Mouse (Mus musculus): ENCODE measurements around the gene Grap2.

Gene Grap2

DNA sequence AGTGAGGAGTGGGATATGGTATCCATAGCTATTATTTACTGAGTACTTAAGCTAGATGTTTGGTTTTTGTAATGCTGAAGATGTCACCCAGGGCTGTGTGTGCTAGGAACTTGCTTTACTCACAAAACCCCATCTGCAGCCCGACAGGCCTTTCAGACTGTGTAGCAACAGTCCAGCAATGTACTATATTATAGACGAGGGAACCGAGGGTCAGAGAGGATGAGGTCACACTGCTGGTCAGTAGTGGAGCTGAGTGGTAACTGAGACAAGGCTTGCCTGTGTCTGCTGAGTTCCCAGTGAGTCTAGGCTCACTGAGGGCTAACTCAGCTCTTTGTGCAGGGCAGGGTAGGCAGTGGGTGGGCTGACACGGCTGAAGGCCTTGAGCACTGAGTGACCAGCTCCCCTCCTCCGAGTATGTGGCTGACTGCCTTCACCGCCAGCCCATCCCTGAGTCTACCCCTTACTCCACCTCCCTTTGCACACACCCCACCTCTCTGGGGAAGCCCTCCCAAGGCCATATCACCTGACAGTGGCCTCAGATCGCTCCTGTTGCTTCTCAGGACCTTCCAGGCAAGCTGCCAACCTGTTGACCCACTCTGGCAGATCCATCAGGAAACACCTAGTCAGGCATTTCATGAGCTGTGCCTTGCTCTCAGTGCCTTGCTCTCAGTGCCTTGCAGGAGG is 108.1 kb downstream of the Grap2 start:
- no peak for DNase-seq (ENCODE audit: low read depth, low spot score)

DNA sequence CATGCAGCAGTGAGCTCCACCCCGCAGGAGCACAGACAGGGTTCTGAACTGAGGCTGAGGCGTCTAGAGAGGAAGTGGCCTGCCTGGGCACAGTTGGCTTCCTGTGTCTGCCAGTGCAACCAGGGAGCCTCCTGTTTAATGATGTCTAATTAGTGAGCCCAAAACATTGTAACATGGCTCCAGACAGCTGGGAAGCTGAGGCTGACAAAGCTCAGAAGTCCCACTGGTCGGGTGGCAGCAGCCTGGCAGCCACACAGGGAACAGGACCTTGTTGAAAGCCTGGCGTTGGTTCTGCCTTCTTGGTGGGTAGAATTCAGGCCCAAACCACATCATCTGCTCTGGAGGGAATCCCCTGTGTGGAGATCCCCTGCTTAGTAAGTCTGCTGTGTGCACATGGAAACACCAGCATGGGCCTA is 109.1 kb downstream of the Grap2 start:
- no peak for DNase-seq (ENCODE audit: low read depth, low spot score)

DNA sequence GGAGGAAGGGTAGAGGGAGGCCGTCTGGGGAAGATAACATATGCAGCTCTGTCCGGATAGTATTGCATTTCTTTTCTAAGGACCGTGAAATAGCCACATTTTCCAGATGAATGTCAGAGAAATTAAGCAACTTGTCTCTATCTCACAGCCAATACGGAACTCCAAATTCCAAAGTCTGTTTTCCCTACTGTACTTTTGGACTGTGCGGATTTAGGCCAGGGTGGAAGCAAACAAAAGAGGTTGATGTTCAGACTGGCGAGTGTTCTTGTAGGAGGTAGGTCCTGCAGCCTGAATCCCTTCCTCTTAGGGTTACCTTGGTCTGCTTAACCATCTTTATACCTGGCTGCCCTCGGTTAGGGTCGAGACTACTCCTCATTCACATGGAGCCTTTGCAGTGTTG is 109.9 kb downstream of the Grap2 start:
- DNase-seq (ENCODE audit: low read depth, low spot score), result no peak

DNA sequence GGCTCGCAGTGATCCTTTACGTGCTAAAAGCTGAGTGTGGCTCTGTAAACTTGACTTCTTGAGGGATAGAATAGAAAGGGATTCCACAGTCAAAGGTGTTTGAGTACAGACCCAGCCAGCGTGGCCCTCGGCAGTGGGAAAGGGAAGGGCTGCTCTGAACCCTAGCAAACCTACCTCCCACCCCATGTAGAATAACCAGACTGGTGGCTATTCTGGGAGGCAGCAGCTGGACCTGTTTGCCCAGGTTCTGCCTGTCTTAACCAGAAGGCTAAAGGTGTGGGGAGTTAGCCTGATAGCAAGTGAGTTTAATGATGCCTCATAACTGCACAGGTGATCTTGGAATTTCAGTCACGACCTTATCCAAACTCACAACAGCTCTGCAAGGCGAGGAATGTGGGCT is 110.8 kb downstream of the Grap2 start:
- no peak for DNase-seq (ENCODE audit: low read depth, low spot score)

DNA sequence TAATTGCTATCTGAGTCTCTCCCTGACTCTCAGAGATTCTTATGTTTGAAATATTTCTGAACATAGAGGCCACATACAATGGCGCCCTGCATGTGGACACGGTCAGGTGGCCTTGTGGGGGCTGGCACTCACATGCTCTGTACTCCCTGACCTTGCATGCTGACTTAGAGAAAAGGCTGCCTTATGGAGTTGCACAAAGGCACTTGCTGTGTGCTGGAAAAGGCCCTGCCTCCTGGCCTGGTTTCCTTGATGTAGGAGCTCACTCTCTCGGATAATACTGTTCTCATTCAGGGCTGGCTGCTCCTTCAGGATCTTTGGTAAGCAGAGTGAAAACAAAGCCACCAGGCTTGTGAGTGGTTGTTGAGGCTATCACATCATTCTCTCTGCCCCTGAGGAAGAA is 111.6 kb downstream of the Grap2 start:
- DNase-seq (ENCODE audit: low read depth, low spot score), result no peak

DNA sequence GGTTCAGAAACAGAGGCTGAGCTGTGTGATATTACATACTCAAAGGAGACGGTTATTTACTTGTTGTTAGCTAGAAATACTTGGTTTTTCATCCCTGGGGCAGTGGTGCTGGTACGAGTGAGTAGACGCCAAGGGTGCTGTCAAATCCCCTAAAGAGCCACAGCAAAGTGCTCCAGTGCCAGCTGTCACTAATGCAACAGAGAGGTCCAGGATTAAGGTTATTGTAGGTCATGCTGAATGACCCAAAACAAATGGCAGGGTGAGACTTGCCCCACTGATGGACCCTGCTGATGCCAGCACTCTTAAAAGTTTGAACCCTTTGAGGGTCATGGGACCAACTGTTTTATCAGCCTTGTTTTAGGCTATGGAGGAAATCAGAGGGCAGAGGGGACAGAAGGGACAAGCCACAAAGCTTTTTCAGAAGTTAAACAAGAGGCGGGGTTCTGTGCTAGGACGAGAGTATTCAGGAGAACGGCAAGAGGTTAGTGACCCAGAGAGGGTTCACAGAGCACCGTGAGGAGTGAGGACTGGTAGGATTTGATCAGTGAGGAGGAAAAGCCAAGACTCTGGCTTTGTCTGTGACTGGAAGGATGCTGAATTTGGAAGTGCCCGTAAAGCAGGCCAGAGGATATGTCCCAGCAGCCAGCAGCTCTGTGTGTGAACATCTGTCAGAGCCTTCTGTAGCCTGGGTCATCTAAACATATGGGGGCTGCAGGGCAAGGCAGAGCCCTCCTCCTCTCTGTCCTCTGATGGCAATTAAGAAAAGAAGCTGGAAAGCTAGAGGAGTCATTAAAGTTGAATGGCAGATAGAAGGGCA is 112.6 kb downstream of the Grap2 start:
- no peak for DNase-seq (ENCODE audit: low read depth, low spot score)

DNA sequence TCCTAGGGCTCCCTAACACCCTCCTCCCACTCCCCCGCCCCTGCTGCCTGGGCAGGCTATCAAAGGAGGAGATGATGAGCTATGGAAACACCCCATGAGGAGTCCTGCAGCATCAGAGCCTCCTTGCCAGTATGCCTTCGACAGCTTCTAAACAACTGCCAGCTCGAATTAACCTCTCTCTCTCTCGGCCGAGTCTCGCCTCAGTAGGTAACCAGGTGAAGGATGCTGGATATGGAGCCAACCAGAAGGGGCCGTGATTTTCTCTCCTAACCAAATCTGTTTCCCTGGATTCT is 113.2 kb downstream of the Grap2 start:
- DNase-seq (ENCODE audit: low read depth, low spot score), result no peak

DNA sequence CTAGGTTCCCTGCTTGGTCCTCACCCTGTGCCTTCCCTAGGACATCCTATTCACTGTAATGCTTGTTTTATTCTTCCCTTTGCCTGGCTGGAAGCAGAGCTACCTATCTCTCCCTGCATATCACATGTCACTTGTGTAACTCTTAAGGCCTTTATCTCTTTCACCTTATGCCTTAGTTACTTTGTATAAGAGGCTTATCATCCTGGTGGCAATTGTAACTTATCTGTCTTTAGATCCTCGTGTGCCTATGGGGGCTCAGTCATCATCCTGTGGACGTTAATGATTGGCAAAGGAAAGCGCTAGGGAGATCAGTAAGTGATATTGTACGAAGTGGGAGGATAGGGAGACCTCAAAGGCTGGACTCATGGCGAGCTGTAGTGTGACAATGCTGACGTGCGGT is 116.1 kb downstream of the Grap2 start:
- DNase-seq (ENCODE audit: low read depth, low spot score), result no peak

DNA sequence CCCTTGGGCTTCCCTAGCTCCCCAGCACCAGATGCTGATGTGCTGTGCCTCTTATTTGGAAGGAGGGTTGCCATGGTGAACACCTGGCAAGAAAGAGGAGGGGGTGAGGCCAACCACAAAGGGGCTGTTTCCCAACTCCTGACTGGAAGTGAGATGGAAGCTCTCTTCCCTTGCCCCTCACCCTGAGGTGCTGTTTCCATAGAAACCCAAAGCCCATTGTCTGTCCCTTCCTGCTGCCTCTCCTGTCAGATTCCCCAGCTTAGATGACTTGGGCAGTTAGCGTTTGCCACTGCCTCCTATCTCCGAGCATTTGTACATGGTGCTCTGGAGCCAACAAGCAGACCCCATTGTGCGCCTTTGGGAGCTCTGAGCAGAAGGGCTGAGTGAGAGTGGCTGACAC is 121.1 kb downstream of the Grap2 start:
- no peak for DNase-seq (ENCODE audit: low read depth, low spot score)

DNA sequence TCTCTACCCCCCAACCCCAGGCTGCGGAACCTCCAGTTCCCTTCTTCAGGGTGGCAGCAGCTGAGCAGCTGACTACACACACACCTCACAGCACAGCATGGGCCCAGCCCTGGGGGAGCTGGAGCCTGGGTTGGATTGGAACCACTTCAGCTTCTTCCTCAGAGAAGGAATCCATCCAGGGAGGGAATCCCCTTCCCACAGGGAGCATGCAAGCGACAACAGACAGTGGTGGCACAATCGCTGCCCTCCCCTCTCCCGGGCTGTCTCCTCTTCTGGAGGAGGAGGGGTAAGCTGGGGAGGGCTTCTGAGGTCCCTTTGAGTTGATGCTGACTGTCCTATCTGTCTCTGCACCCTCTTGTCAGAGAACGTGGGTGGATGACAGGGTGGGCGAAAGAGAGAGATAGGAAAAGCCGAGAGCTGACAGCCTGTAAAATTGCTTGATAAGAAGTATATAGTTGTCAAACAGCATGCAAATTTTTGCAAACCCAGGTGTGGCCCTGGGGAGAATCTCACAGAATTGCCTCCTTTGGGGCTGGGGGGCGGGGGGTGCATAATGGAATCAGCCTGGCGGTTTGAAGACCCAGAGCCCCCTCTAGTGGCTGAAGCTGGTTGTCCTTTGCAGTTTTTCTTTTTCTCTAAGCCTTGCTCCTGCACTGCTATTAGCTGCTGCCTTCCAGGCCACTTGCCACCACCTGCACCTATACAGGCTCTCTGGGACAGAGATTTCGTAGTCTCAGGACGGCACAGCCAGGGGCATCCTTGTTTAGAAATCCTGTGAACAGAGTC is 121.9 kb downstream of the Grap2 start:
- DNase-seq (ENCODE audit: low read depth, low spot score), result peak; percentile 44

DNA sequence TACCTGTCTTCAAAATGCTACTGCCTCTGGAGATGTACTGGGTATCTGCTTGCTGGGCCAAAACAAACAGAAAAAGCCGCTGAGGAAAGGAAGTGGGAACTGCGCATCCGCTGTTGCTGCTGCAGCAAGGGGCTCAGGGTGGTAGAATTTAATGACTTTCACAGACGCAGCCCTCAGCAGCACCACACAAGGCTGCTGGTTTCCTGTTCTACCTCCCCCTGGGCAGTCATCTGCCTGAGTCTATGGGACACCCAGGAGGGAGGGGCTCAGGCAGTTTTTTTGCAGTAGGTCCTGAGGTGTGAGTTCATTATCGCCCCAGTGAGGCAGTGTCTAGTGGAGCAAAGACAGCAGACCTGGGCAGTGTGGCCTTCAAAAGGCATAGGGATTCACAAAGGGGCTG is 125.2 kb downstream of the Grap2 start:
- DNase-seq (ENCODE audit: low read depth, low spot score), result no peak

DNA sequence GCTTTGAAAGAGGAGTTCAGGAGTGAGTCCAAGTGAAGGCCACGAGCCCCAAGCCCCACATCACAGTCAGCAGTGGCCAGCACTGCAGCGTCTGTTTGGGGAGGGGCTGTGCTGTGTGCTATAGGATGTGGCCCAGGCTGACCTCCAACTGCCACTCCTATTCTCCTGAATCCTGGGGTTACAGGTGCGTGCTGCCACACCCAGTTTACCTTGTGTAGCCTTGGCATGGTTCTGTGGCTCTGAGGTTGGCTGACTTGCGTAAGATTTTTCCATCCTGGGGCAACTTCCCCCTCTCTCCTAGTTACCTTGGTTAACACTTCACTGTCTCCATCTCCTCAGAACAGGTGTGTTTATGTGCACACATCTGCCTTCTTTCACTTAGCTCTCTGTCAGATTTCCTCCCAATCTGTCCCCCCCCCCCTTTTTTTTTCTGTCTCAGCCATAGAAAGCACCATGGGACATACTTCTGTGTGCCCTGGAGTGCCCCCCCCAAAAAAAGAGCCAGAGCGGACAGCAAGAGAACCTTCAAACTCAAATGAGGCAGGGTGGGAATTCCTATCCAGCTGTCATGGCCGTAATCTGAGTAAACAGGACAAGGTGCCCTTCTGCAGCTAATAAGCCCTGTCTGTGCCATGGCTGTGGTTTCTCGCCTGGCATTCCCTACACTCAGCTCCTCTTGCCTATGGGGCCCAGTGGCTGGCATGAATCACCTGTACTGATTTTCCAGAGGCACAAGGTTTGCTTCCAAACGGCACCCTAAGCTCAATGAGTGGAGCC is 129.3 kb downstream of the Grap2 start:
- no peak for DNase-seq (ENCODE audit: low read depth, low spot score)

All from ES-CJ7 (cell line).